Mouse (Mus musculus) MEL (cell line): ENCODE results near the gene Gm49355. TPM values are rescaled to one million over a fixed set of nuclear protein-coding genes. Genes with fewer than 3 reads are reported as not detected.

Experiments used
- DNase-seq: peaks from one replicate; pipeline ENCODE4 v3.0.0; 2011; ENCODE audit warnings: low read depth, low spot score
- H3K27ac ChIP-seq: 2 replicates; pipeline ENCODE4 v1.5.1; 2012; ENCODE audit warnings: low read depth, mild to moderate bottlenecking, control low read depth, low read length, moderate library complexity; ENCODE audit not compliant: control insufficient read depth
- H3K27me3 ChIP-seq, 2 experiments: fragments of 150-350 bp in 1 of 2; sonication (generic) in 1 of 2; 2 replicates each; pipeline ENCODE4 v1.6.1; 2012; ENCODE audit warnings: low read length in 2 of 2, mild to moderate bottlenecking in 2 of 2, improper control_type of control experiment in 1 of 2, moderate library complexity in 1 of 2; ENCODE audit not compliant: insufficient read depth in 2 of 2, control insufficient read depth in 1 of 2
- H3K36me3 ChIP-seq, 2 experiments: 2 replicates each; pipeline ENCODE4 v1.6.1; 2012 to 2014; ENCODE audit warnings: low read length in 2 of 2, improper control_type of control experiment in 1 of 2, inconsistent platforms in 1 of 2, mild to moderate bottlenecking in 1 of 2; ENCODE audit not compliant: insufficient read depth in 2 of 2, control insufficient read depth in 1 of 2
- H3K4me1 ChIP-seq, 2 experiments: fragments of 150-350 bp in 1 of 2; sonication (generic) in 1 of 2; 2 replicates each; pipeline ENCODE4 v1.6.1; 2012; ENCODE audit warnings: low read length in 2 of 2, improper control_type of control experiment in 1 of 2, mild to moderate bottlenecking in 1 of 2; ENCODE audit not compliant: insufficient read depth in 2 of 2, control insufficient read depth in 1 of 2
- H3K4me3 ChIP-seq, 2 experiments: fragments of 150-350 bp in 1 of 2; sonication (generic) in 1 of 2; 2 replicates each; pipeline ENCODE4 v1.5.1; 2012; ENCODE audit warnings: low read depth in 2 of 2, low read length in 2 of 2, mild to moderate bottlenecking in 2 of 2, moderate library complexity in 2 of 2, control low read depth in 1 of 2, improper control_type of control experiment in 1 of 2; ENCODE audit not compliant: control insufficient read depth in 1 of 2, insufficient read depth in 1 of 2
- H3K79me2 ChIP-seq: 2 replicates; pipeline ENCODE4 v1.6.1; 2012; ENCODE audit warnings: mild to moderate bottlenecking, low read length, moderate library complexity; ENCODE audit not compliant: control insufficient read depth, poor library complexity, insufficient read depth
- H3K9ac ChIP-seq: 2 replicates; pipeline ENCODE4 v1.6.1; 2012; ENCODE audit warnings: low read depth, mild to moderate bottlenecking, control low read depth, low read length, moderate library complexity; ENCODE audit not compliant: control insufficient read depth, poor library complexity, severe bottlenecking
- H3K9me3 ChIP-seq: fragments of 150-350 bp; sonication (generic); replicated peaks from 2 replicates; pipeline ENCODE4 v1.6.1; 2012; ENCODE audit warnings: mild to moderate bottlenecking, low read length, improper control_type of control experiment, moderate library complexity; ENCODE audit not compliant: insufficient read depth
- CHD2 ChIP-seq: IDR thresholded peaks from 2 replicates; pipeline ENCODE4 v1.6.1; 2011; ENCODE audit warnings: low read length, improper control_type of control experiment
- CTCF ChIP-seq, 3 experiments: IDR thresholded peaks in 2 of 3; conservative IDR thresholded peaks in 1 of 3; 2 replicates each; pipeline ENCODE4 v1.5.1; 2011 to 2012; ENCODE audit warnings: low read length in 3 of 3, low read depth in 2 of 3, mild to moderate bottlenecking in 2 of 3, improper control_type of control experiment in 1 of 3, inconsistent platforms in 1 of 3, mixed read lengths in 1 of 3, moderate library complexity in 1 of 3; ENCODE audit not compliant: control insufficient read depth in 1 of 3, insufficient read depth in 1 of 3, poor library complexity in 1 of 3, severe bottlenecking in 1 of 3
- E2F4 ChIP-seq: IDR thresholded peaks from 2 replicates; pipeline ENCODE4 v1.6.1; 2011; ENCODE audit warnings: low read depth, low read length, improper control_type of control experiment, borderline replicate concordance
- EP300 ChIP-seq, 2 experiments: IDR thresholded peaks; 2 replicates each; pipeline ENCODE4 v1.6.1; 2011; ENCODE audit warnings: improper control_type of control experiment in 2 of 2, low read length in 2 of 2, low read depth in 1 of 2, mild to moderate bottlenecking in 1 of 2
- GATA1 ChIP-seq: IDR thresholded peaks from 2 replicates; pipeline ENCODE4 v1.6.1; 2011; ENCODE audit warnings: low read depth, low read length, improper control_type of control experiment
- HCFC1 ChIP-seq: IDR thresholded peaks from 2 replicates; pipeline ENCODE4 v1.6.1; 2012; ENCODE audit warnings: low read depth, mild to moderate bottlenecking, inconsistent platforms, low read length, improper control_type of control experiment, moderate library complexity
- JUND ChIP-seq: IDR thresholded peaks from 2 replicates; pipeline ENCODE4 v1.6.1; 2011; ENCODE audit warnings: low read depth, mild to moderate bottlenecking, improper control_type of control experiment, low read length
- MAFK ChIP-seq: IDR thresholded peaks from 2 replicates; pipeline ENCODE4 v1.6.1; 2011; ENCODE audit warnings: low read depth, mild to moderate bottlenecking, low read length, improper control_type of control experiment, borderline replicate concordance
- MAX ChIP-seq: IDR thresholded peaks from 2 replicates; pipeline ENCODE4 v1.6.1; 2011; ENCODE audit warnings: low read length, improper control_type of control experiment
- MAZ ChIP-seq: IDR thresholded peaks from 2 replicates; pipeline ENCODE4 v1.6.1; 2012; ENCODE audit warnings: low read depth, mild to moderate bottlenecking, inconsistent platforms, low read length, improper control_type of control experiment
- MYB ChIP-seq: IDR thresholded peaks from 2 replicates; pipeline ENCODE4 v1.6.1; 2011; ENCODE audit warnings: mild to moderate bottlenecking, low read depth, low read length, improper control_type of control experiment
- NRF1 ChIP-seq: IDR thresholded peaks from 2 replicates; pipeline ENCODE4 v1.6.1; 2014; ENCODE audit warnings: low read depth, mild to moderate bottlenecking, inconsistent platforms, low read length, improper control_type of control experiment, moderate library complexity; ENCODE audit not compliant: poor library complexity, insufficient read depth, severe bottlenecking
- RCOR1 ChIP-seq: IDR thresholded peaks from 2 replicates; pipeline ENCODE4 v1.6.1; 2012; ENCODE audit warnings: low read depth, mild to moderate bottlenecking, inconsistent platforms, low read length, improper control_type of control experiment
- SIN3A ChIP-seq: IDR thresholded peaks from 2 replicates; pipeline ENCODE4 v1.6.1; 2012; ENCODE audit warnings: low read length, improper control_type of control experiment, inconsistent platforms
- SMC3 ChIP-seq: IDR thresholded peaks from 2 replicates; pipeline ENCODE4 v1.6.1; 2011; ENCODE audit warnings: low read depth, low read length, improper control_type of control experiment
- TCF12 ChIP-seq: IDR thresholded peaks from 2 replicates; pipeline ENCODE4 v1.6.1; 2014; ENCODE audit warnings: low read depth, mild to moderate bottlenecking, inconsistent platforms, low read length, improper control_type of control experiment, moderate library complexity
- USF2 ChIP-seq, 2 experiments: IDR thresholded peaks; 2 replicates each; pipeline ENCODE4 v1.6.1; 2011 to 2012; ENCODE audit warnings: improper control_type of control experiment in 2 of 2, low read length in 2 of 2, borderline replicate concordance in 1 of 2, inconsistent platforms in 1 of 2, low read depth in 1 of 2, mild to moderate bottlenecking in 1 of 2; ENCODE audit not compliant: insufficient read depth in 1 of 2
- ZC3H11A ChIP-seq: IDR thresholded peaks from 2 replicates; pipeline ENCODE4 v1.6.1; 2012; ENCODE audit warnings: low read depth, mild to moderate bottlenecking, inconsistent platforms, low read length, improper control_type of control experiment
- ZKSCAN1 ChIP-seq: IDR thresholded peaks from 2 replicates; pipeline ENCODE4 v1.6.1; 2012; ENCODE audit warnings: low read depth, mild to moderate bottlenecking, inconsistent platforms, low read length, improper control_type of control experiment, moderate library complexity
- ZNF384 ChIP-seq: IDR thresholded peaks from 2 replicates; pipeline ENCODE4 v1.6.1; 2012; ENCODE audit warnings: low read depth, mild to moderate bottlenecking, inconsistent platforms, low read length, improper control_type of control experiment
- polyA plus RNA-seq, 2 experiments: library from polyadenylated mRNA; stranded (reverse) in 1 of 2; unstranded in 1 of 2; fragments of >175 nt in 1 of 2; fragments of >200 nt in 1 of 2; gene quantifications; 2 replicates each; pipeline versions ENCODE4 v1.2.1 to v1.2.4; 2012; ENCODE audit warnings: low replicate concordance in 2 of 2, low read depth in 1 of 2; ENCODE audit not compliant: insufficient read length in 2 of 2, insufficient read depth in 1 of 2, missing spikeins in 1 of 2
- total RNA-seq: library from RNA; depleted of rRNA; stranded (reverse); fragments of 300-350 nt; gene quantifications from 2 replicates; pipeline ENCODE4 v1.2.3, GENCODE M21; 2012

The Gm49355 gene
- total and polyA plus RNA-seq, 3 experiments: 0.08 to 0.17 TPM; not detected in 1

DNA sequence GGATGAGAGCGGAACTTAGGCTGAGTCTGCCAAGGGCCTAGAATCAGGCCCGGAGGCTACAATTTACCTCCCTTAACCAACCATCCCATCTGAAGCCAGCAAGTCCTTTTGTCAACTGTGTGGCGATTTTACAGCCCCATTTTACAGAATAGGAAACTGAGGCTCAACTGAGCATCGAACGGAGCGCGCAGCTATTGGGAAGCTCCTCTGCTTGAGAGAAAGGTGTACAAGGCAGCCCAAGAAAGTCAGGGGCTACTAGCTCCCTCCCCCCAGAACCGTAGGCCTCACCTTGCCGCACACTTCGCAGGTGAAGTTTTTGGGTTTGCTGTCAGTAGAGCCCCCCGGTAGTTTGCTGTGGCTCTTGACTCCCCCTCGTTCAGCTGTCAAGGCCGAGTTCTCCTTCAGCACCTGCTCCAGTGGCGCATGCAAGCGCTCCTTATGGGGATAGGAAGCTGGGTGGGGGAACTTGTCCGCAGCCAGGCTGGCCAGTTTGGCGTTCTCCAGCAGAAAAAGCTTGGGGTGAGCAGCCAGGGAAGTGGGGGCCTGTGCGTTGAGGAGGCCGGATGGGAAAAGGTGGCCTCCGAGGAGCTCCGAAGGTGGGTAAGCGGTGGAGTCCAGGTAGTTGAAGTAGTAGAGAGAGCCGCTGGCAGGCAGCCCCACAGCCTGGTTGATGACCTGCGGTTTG, 60.4 kb downstream of the Gm49355 start:
- Histone ChIP-seq H3K36me3 (no peaks in the 10 kb centered on the region), H3K27ac (no peak overlapping the region), H3K4me1 (no peaks in the 10 kb centered on the region), H3K9ac (no peak overlapping the region), H3K9me3 (no peaks in the 10 kb centered on the region), H3K4me3 (no peak overlapping the region), H3K79me2 (no peaks in the 10 kb centered on the region), H3K27me3 (no peaks in the 10 kb centered on the region)
- TF ChIP-seq GATA1: no peak
- no peak for TF ChIP-seq SIN3A
- TF ChIP-seq ZC3H11A: no peak
- TF ChIP-seq RCOR1: no peak
- TF ChIP-seq MAFK: no peak
- no peak for TF ChIP-seq EP300 (IDR thresholded peaks at IDR 0.05; ENCODE audit: low read depth in 1 of 2, low read length in 2 of 2)
- TF ChIP-seq E2F4: no peak
- TF ChIP-seq CTCF (IDR thresholded peaks at IDR 0.05 in 2 of 3, conservative IDR thresholded peaks at IDR 0.05 in 1 of 3; ENCODE audit: control insufficient read depth in 1 of 3, insufficient read depth in 1 of 3, low read depth in 2 of 3, low read length in 3 of 3, poor library complexity in 1 of 3, severe bottlenecking in 1 of 3): no peak
- no peak for TF ChIP-seq NRF1
- no peak for TF ChIP-seq SMC3
- no peak for TF ChIP-seq CHD2
- TF ChIP-seq TCF12: no peak
- no peak for TF ChIP-seq MYB
- TF ChIP-seq ZNF384: no peak
- no peak for TF ChIP-seq ZKSCAN1
- no peak for TF ChIP-seq MAX
- no peak for TF ChIP-seq JUND
- TF ChIP-seq MAZ: no peak
- no peak for TF ChIP-seq HCFC1
- no peak for TF ChIP-seq USF2 (IDR thresholded peaks at IDR 0.05; ENCODE audit: borderline replicate concordance in 1 of 2, insufficient read depth in 1 of 2, low read depth in 1 of 2, low read length in 2 of 2)
- no peak for DNase-seq

DNA sequence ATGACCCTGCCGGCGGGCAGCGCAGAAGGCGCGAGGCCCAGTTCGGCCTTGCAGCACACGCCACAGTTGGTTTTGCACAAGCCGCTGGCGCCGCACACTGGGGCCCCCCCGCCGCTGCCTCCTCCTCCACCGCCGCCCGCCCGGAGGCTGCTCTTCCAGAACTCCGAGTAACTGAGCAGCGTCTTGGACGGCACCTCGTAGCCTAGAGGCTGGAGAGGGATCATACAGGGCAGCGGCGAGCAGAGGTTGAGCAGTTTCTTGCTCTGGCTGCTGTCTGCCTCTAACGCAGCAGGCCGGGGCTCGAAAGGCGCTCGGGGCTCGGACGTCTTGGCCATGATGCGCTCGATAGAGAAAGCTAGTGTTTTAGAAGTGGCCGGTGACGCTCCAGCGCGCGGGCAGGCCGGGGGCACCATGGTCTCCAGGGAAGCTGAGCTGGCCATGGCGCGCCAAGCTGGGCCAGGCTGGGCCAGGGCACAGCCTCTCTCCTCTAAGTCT, 61.0 kb downstream of the Gm49355 start:
- Histone ChIP-seq H3K4me3 (no peak overlapping the region), H3K79me2 (no peaks in the 10 kb centered on the region), H3K36me3 (no peaks in the 10 kb centered on the region), H3K27ac (no peak overlapping the region), H3K4me1 (no peaks in the 10 kb centered on the region), H3K27me3 (no peaks in the 10 kb centered on the region), H3K9me3 (no peaks in the 10 kb centered on the region), H3K9ac (no peak overlapping the region)
- no peak for DNase-seq
- no peak for TF ChIP-seq NRF1
